Mouse (Mus musculus): Measurements from ENCODE around the gene Srp54a. TPM values are rescaled to one million over a fixed set of nuclear protein-coding genes. Genes with fewer than 3 reads are reported as not detected.
"Not testable (repeated sequence)": the region's sequence is repeated elsewhere in the genome, so short reads cannot be mapped to it uniquely, and the experiment has no call there.

The Srp54a gene
- 2.5 and 6.4 TPM in 2 replicates for polyA plus RNA-seq (2012; rRNA removed)

GRCm38 (mm10) chr12:55079726-55080600 lies at the start of gene Srp54a, which contains the start of gene 2700097O09Rik:
TSS of gene Srp54a (plus strand) at chr12:55080262.
TSS of gene 2700097O09Rik (minus strand) at chr12:55080110.
- peak within 1 kb of the TSS; percentile 86 for H3K4me3 ChIP-seq (ENCODE audit: low read depth, low read length)
- under 1% methylated on average over 60 of the region's 60 CpGs for WGBS

GRCm38 (mm10) chr12:55041011-55041410 lies 39.1 kb upstream of the Srp54a start:
- no peak overlapping the region for H3K4me3 ChIP-seq (ENCODE audit: low read depth, low read length)
- no peak for TF ChIP-seq POLR2A (IDR thresholded peaks at IDR 0.05; ENCODE audit: low read depth, low read length)
- TF ChIP-seq CTCF (IDR thresholded peaks at IDR 0.05; ENCODE audit: extremely low read depth, insufficient read length, insufficient replicate concordance, low read depth, low read length), result no peak
- H3K36me3 ChIP-seq (ENCODE audit: control insufficient read depth, insufficient read depth, low read length), result peaks cover 6% of the 10 kb centered on the region; the same call in 1 of the 2 replicates
- H3K27me3 ChIP-seq (ENCODE audit: control insufficient read depth, insufficient read depth, low read length), result no peaks in the 10 kb centered on the region
- no peaks in the 10 kb centered on the region for H3K4me1 ChIP-seq (ENCODE audit: control insufficient read depth, insufficient read depth, insufficient read length, low read length)
- H3K27ac ChIP-seq (ENCODE audit: insufficient read depth, low read depth, low read length), result no peak overlapping the region
- WGBS, result 79% methylated on average over 15 of the region's 15 CpGs

More at GRCm38 (mm10) chr12:55079726-55080600, at the start of gene Srp54a, which contains the start of gene 2700097O09Rik:
- H3K4me1 ChIP-seq (ENCODE audit: control insufficient read depth, insufficient read depth, insufficient read length, low read length); H3K27me3 ChIP-seq (ENCODE audit: control insufficient read depth, insufficient read depth, low read length); H3K36me3 ChIP-seq (ENCODE audit: control insufficient read depth, insufficient read depth, low read length): not testable (repeated sequence)
- peak within 1 kb of the TSS; percentile 93 for H3K27ac ChIP-seq (ENCODE audit: insufficient read depth, low read depth, low read length)

DNA sequence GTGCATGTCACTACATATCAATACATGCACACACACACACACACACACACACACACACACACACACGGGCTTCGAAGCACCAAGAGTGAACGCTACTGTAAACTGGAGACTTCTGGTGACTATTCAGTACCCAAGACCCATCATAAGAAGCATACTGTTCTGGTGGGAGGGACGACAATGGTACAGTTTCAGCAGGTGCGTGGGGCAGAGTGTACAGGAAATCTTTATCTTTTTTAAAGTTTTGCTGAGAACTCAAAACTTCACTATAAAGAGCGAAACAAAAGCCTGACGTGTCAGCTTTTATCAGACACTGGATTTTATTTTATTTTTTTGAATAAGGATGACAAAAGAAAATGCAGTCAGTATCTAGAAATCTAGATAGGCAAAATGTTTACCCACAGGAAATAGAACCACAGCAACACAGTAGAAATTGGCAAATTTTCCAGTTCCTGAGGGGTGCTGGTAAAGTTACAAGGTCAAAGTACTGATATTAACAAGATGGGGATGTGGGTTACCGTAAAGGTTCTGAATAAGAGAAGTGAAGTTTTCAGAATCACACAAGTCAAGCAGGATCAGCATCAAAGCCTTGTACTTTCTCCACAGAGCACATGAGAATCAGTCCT lies 30.2 kb upstream of the Srp54a start:
- H3K4me3 ChIP-seq (ENCODE audit: low read depth, low read length), result no peak overlapping the region

DNA sequence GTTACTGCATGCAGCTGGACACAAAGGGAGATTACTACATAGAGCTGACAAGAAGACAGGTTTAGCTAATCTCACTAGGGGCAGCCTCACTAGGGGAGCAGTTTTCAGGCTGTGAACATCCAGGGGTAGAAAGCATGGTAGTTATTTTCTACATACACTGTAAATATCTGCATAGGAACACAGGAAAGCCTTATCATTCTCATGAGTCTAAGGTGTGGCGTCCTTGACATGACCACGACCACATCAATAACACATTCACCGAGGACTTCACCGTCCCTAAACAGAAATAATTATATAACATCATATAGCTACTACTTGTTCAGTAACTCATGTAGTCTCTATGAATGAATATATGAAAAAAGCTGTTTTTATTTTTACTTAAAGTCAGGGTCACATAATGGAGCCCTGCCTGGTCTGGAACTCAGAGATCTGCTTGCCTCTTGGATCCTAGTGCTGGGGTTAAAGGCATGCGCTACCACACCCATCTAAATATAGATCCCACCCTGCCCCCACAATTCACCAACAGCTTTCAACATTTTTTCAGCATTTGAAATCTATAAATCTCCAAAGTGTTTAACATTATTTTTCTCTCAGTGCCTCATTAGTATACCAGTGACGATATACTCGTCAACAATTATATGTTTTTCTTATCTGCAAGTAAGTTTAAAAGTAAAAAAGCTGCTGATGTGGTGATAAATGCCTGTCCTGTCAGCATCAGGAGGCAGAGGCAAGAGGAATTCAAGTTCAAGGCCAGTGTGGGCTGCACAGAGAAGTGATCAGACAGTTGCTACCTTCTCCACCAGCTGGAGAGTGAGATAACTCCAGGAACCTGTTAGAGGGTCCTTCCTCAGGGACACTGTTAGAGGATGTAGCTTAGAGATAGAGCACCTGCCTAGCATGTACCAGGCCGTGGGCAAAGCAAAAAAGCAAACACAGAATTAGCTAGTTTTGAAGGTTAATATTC lies 28.6 kb upstream of the Srp54a start:
- Histone ChIP-seq H3K27ac (ENCODE audit: insufficient read depth, low read depth, low read length) (no peak overlapping the region), H3K4me1 (ENCODE audit: control insufficient read depth, insufficient read depth, insufficient read length, low read length) (no peaks in the 10 kb centered on the region), H3K36me3 (ENCODE audit: control insufficient read depth, insufficient read depth, low read length) (no peaks in the 10 kb centered on the region), H3K27me3 (ENCODE audit: control insufficient read depth, insufficient read depth, low read length) (no peaks in the 10 kb centered on the region), H3K4me3 (ENCODE audit: low read depth, low read length) (no peak overlapping the region)
- whole genome bisulfite sequencing, result 82% methylated on average over 8 of the region's 8 CpGs
- TF ChIP-seq CTCF (IDR thresholded peaks at IDR 0.05; ENCODE audit: extremely low read depth, insufficient read length, insufficient replicate concordance, low read depth, low read length) (no peak), POLR2A (IDR thresholded peaks at IDR 0.05; ENCODE audit: low read depth, low read length) (no peak)

More for the DNA sequence above, 30.2 kb upstream of the Srp54a start:
- no peaks in the 10 kb centered on the region for H3K27me3 ChIP-seq (ENCODE audit: control insufficient read depth, insufficient read depth, low read length)
- H3K27ac ChIP-seq (ENCODE audit: insufficient read depth, low read depth, low read length), result no peak overlapping the region
- no peaks in the 10 kb centered on the region for H3K4me1 ChIP-seq (ENCODE audit: control insufficient read depth, insufficient read depth, insufficient read length, low read length)
- no peak for TF ChIP-seq POLR2A (IDR thresholded peaks at IDR 0.05; ENCODE audit: low read depth, low read length)
- no peak for TF ChIP-seq CTCF (IDR thresholded peaks at IDR 0.05; ENCODE audit: extremely low read depth, insufficient read length, insufficient replicate concordance, low read depth, low read length)
- 84% methylated on average over 8 of the region's 8 CpGs for WGBS
- H3K36me3 ChIP-seq (ENCODE audit: control insufficient read depth, insufficient read depth, low read length), result peaks cover 4% of the 10 kb centered on the region

GRCm38 (mm10) chr12:55053267-55053666 lies 26.8 kb upstream of the Srp54a start:
- no peak overlapping the region for H3K27ac ChIP-seq (ENCODE audit: insufficient read depth, low read depth, low read length)
- no peaks in the 10 kb centered on the region for H3K36me3 ChIP-seq (ENCODE audit: control insufficient read depth, insufficient read depth, low read length)
- no peaks in the 10 kb centered on the region for H3K4me1 ChIP-seq (ENCODE audit: control insufficient read depth, insufficient read depth, insufficient read length, low read length)
- 90% methylated on average over 7 of the region's 7 CpGs for WGBS
- TF ChIP-seq POLR2A (IDR thresholded peaks at IDR 0.05; ENCODE audit: low read depth, low read length), result no peak
- no peak for TF ChIP-seq CTCF (IDR thresholded peaks at IDR 0.05; ENCODE audit: extremely low read depth, insufficient read length, insufficient replicate concordance, low read depth, low read length)
- no peaks in the 10 kb centered on the region for H3K27me3 ChIP-seq (ENCODE audit: control insufficient read depth, insufficient read depth, low read length)
- no peak overlapping the region for H3K4me3 ChIP-seq (ENCODE audit: low read depth, low read length)

DNA sequence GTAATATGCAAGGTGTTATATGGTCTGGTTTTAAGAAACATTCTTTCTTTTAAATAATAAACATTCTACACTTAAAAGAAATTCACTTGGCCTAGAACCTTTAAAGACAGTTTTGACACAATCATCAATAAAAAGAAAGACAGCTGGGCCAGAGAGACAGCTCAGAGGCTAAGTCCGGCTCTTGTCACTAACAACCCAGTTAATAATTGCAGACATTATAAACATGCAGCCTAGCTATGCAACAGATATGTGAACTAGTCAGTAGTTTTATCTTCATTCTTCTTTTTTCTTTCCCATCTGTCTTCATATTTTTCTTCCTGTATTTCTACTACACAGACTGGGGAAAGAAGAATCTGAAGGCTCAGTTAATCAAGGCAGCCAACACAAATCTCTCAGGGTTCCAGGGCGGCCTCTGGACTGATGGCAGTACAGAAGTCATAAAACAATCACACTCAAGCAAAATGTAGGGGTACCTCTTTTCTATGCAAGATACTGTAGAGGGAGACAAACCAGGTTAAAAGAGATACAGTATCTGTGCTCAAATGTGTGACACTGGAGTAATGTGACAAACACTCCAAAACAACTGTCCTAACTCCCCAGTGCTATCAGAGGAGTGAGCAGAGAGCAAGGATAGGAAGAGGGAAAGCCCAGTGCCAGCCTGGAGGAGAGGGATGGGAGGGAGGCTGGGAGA lies 25.4 kb upstream of the Srp54a start:
- Histone ChIP-seq H3K4me3 (ENCODE audit: low read depth, low read length) (no peak overlapping the region), H3K4me1 (ENCODE audit: control insufficient read depth, insufficient read depth, insufficient read length, low read length) (no peaks in the 10 kb centered on the region), H3K36me3 (ENCODE audit: control insufficient read depth, insufficient read depth, low read length) (peaks cover 7% of the 10 kb centered on the region), H3K27ac (ENCODE audit: insufficient read depth, low read depth, low read length) (no peak overlapping the region), H3K27me3 (ENCODE audit: control insufficient read depth, insufficient read depth, low read length) (no peaks in the 10 kb centered on the region)
- 35% methylated on average over 2 of the region's 2 CpGs for WGBS
- TF ChIP-seq POLR2A (IDR thresholded peaks at IDR 0.05; ENCODE audit: low read depth, low read length) (no peak), CTCF (IDR thresholded peaks at IDR 0.05; ENCODE audit: extremely low read depth, insufficient read length, insufficient replicate concordance, low read depth, low read length) (no peak)
